Mouse (Mus musculus) left cerebral cortex, postnatal 25 days (tissue): ENCODE data around the gene Pgs1. TPM values are rescaled to one million over a fixed set of nuclear protein-coding genes. Genes with fewer than 3 reads are reported as not detected.

Source experiments
- microRNA-seq, 2 experiments: library from miRNA; unstranded; fragments of <30 nt; microRNA quantifications; one replicate each; pipeline ENCODE4 v1.2.0; 2022
- total RNA-seq, 2 experiments: library from RNA; stranded (reverse); gene quantifications; 2 replicates each; pipeline ENCODE4 v1.2.3; 2021

Gene Pgs1
- total RNA-seq, 2 experiments from 2014 or later, result 85.6 to 88.1 TPM

Small RNA genes lying within 50 kb of the gene (microRNA-seq; reads per million reads assigned to microRNA genes)
- 1.3 to 1.7 reads per million in 2 experiments for gene Mir6933

Other genes starting within 250 kb of the Pgs1 start
- 1 to 10 TPM in 1 of 2 experiments, under 1 TPM in 1; 0.60 to 1.1 TPM for gene Tmc8, start 204.2 kb upstream of the Pgs1 start, total RNA-seq
- 1 to 10 TPM; 4.2 to 6.2 TPM for gene Tmc6, start 204.1 kb upstream of the Pgs1 start, total RNA-seq
- under 1 TPM in 1 of 2 experiments, not detected in 1; 0.53 TPM for gene 6030468B19Rik, start 188.6 kb upstream of the Pgs1 start, total RNA-seq
- 1 to 10 TPM; 1.7 to 2.4 TPM for gene Gm20708, start 176.6 kb upstream of the Pgs1 start, total RNA-seq
- 10 to 100 TPM; 11.6 to 14.0 TPM for gene Syngr2, start 176.6 kb upstream of the Pgs1 start, total RNA-seq
- 1 to 10 TPM; 4.6 to 6.7 TPM for gene Afmid, start 160.4 kb upstream of the Pgs1 start, total RNA-seq
- gene Tk1, start 160.2 kb upstream of the Pgs1 start, total RNA-seq, result under 1 TPM; 0.60 to 0.94 TPM
- gene Birc5, start 137.0 kb upstream of the Pgs1 start, total RNA-seq, result 1 to 10 TPM in 1 of 2 experiments, under 1 TPM in 1; 0.62 to 1.2 TPM
- gene Tmem235, start 125.5 kb upstream of the Pgs1 start, total RNA-seq, result under 1 TPM in 1 of 2 experiments, not detected in 1; 0.23 TPM
- gene Tha1, start 112.8 kb upstream of the Pgs1 start, total RNA-seq, result 1 to 10 TPM; 3.8 to 4.0 TPM
- 1 to 10 TPM; 3.8 to 4.3 TPM for gene Socs3, start 16.2 kb upstream of the Pgs1 start, total RNA-seq
- gene Dnah17, start 144.3 kb downstream of the Pgs1 start, total RNA-seq, result under 1 TPM; 0.05 to 0.14 TPM